Mouse (Mus musculus) midbrain, embryonic 15.5 days (tissue): ENCODE measurements around the gene Gm10644. TPM values are rescaled to one million over a fixed set of nuclear protein-coding genes. Genes with fewer than 3 reads are reported as not detected.

Source experiments
- ATAC-seq: fragments of 200-750 bp; cut with Nextera tagmentation; replicated peaks from 2 replicates; pipeline ENCODE4 v1.8.0; 2017; ENCODE audit warnings: moderate TSS enrichment
- H3K27ac ChIP-seq: fragments of 300-500 bp; sonication (generic); 2 replicates; pipeline ENCODE4 v1.5.1; 2015; ENCODE audit warnings: mild to moderate bottlenecking, inconsistent platforms
- H3K27me3 ChIP-seq: fragments of 300-500 bp; sonication (generic); replicated peaks from 2 replicates; pipeline ENCODE4 v1.6.1; 2015; ENCODE audit warnings: inconsistent platforms
- H3K36me3 ChIP-seq: fragments of 300-500 bp; sonication (generic); replicated peaks from 2 replicates; pipeline ENCODE4 v1.6.1; 2015; ENCODE audit warnings: inconsistent platforms
- H3K4me1 ChIP-seq: fragments of 300-500 bp; sonication (generic); 2 replicates; pipeline ENCODE4 v1.6.1; 2015; ENCODE audit warnings: inconsistent platforms
- H3K4me2 ChIP-seq: fragments of 300-500 bp; sonication (generic); 2 replicates; pipeline ENCODE4 v1.6.1; 2015; ENCODE audit warnings: inconsistent platforms, mild to moderate bottlenecking, moderate library complexity
- H3K4me3 ChIP-seq: fragments of 300-500 bp; sonication (generic); 2 replicates; pipeline ENCODE4 v1.5.1; 2015; ENCODE audit warnings: mild to moderate bottlenecking, inconsistent platforms
- H3K9ac ChIP-seq: fragments of 300-500 bp; sonication (generic); 2 replicates; pipeline ENCODE4 v1.6.1; 2015; ENCODE audit warnings: mild to moderate bottlenecking, inconsistent platforms
- H3K9me3 ChIP-seq: fragments of 300-500 bp; sonication (generic); 2 replicates; pipeline ENCODE4 v1.6.1; 2016; ENCODE audit warnings: inconsistent platforms
- WGBS: fragments of 180-500 bp; shearing (Covaris S2); methylation state at CpG from one replicate; pipeline ENCODE4 v1.1.7; 2015; ENCODE audit warnings: mixed read lengths; 5-methylcytosine and 5-hydroxymethylcytosine counted together
- polyA plus RNA-seq: library from polyadenylated mRNA; unstranded; fragments of >200 nt; fragmentation: Nextera tagmentation; extraction: Ambion mirVana; gene quantifications from 2 replicates; pipeline ENCODE4 v1.2.1, GENCODE M21; 2015

Gm10644 gene
- polyA plus RNA-seq, 1 experiment from 2014 or later = 0.93 TPM

DNA sequence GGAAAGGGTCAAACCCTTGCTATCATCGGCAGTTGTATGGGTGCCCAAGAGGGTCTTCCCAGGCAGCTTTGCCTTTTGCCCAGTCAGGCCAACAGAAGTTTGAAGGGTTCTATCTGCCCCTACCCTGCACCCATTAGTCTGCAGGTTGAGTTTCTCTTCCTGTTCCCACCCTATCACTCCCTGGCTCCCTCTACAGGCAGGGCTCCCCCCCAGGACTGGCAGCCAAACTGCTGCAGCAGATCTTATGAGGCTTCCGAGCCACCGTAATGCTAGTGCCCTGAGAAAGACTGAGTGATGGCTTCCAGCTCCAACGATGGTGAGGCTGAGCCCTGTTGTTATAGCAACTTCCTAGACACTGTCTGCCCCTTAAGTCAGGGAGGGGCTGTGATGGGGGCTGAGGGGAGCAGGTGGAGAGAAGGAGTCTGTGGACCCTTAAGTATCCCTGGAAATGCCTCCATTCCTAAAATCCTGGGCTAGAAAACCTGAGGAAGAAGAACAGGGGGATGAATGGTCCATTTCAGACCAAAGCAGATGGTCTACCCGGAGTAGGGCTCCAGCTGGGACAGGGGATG is 21.9 kb upstream of the Gm10644 start:
- H3K9ac ChIP-seq = no peak overlapping the region
- no peak overlapping the region for H3K27ac ChIP-seq
- no peaks in the 10 kb centered on the region for H3K27me3 ChIP-seq
- peaks cover 13% of the 10 kb centered on the region; the same call in 1 of the 2 replicates for H3K36me3 ChIP-seq
- no peak for ATAC-seq
- no peak overlapping the region for H3K4me3 ChIP-seq
- 91% methylated on average over 5 of the region's 5 CpGs for WGBS
- H3K9me3 ChIP-seq = no peaks in the 10 kb centered on the region
- peaks cover 42% of the 10 kb centered on the region for H3K4me1 ChIP-seq
- H3K4me2 ChIP-seq = no peak overlapping the region

DNA sequence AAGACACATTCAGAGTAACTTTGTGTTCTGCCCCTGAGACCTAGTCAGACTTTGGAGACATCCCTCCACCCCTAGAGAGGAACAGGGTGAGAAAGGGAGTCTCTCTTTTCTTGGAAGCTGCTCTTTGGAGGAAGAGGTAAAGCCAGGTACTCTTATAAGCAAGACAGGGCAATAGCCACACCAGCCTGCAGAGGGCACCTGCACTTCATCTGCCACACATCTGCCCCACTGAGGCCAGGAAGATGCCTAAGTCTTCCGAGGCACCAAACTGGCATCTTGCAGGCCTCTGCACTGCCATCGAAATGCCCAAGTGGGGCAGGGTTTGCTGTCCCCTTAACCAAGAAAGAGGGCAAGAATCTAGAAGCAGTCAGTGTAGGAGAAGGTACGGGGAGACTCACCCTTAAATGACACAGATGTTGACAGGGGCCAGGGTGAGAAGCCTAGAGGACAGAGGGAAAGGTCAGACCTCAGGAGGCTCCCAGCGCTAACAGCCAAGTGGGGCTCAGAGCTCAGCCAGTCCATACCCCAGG is 21.2 kb upstream of the Gm10644 start:
- H3K9ac ChIP-seq = no peak overlapping the region
- no peak for ATAC-seq
- H3K36me3 ChIP-seq = peaks cover 9% of the 10 kb centered on the region; the same call in 1 of the 2 replicates
- H3K27me3 ChIP-seq = no peaks in the 10 kb centered on the region
- H3K4me1 ChIP-seq = peaks cover 46% of the 10 kb centered on the region
- H3K4me3 ChIP-seq = no peak overlapping the region
- no peak overlapping the region for H3K4me2 ChIP-seq
- H3K9me3 ChIP-seq = no peaks in the 10 kb centered on the region
- WGBS = 89% methylated on average over 4 of the region's 4 CpGs
- no peak overlapping the region for H3K27ac ChIP-seq

DNA sequence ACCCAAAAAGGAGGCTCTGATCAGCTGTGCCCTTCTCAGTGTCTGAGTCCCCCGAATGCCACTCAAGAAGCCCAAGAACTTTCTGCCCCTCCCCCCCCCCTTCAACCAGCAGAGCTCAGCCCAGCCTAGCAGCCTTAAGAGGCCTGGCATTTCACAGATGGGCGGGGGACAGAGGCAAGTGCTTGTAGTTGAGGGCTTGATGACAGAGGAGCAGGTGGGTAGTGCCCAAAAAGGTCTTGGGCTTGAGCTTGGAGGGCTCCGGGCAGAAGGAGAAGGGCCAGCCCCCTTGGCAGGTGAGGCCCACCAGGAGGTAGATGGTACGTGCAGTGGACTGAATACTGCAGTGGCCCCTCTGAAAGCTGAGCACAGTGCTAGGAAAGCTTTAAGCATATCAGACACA is 19.5 kb upstream of the Gm10644 start:
- H3K9ac ChIP-seq = no peak overlapping the region

DNA sequence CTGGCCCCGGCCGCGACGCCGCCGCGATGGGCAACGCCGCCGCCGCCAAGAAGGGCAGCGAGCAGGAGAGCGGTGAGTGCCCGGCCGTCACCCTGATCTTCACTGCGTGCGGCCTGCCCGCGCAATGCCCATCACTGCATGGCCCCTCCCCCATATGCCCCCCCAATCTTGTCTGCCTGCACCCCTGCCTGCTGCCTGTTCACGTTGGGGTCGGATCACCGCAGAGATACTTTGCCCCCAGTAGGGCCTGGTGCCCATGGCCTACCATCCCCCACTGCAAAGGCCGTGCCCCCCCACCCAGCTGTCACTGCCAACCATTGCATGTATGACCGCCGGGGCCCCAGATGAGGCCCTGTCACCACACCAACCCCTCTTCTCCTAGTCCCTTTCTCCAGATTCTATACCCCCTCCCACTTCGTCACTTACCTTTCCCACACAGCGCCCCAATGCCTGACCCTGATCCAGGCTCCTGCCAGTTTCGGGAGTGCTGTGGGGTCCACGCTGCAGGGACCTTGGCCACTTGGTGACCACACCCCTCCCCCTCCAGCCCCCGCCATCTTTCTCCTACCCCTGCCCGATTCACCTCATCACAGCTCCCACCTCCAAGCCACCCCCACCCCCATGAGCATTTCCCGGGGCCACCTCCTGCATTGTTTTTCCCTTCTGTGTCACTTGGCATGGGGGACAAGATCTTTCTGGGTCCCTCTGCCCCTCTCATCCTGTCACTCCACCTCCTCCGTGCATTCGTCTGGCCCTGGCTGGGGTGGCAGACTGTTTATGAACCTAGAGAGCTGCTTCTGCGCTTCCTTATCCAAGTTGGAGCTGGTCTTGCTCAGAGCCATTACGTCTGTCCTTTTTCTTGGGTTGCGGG is 18.4 kb upstream of the Gm10644 start:
- Histone ChIP-seq H3K4me3 (peak overlapping the region; percentile 96), H3K9me3 (no peaks in the 10 kb centered on the region), H3K9ac (peak overlapping the region; percentile 98), H3K4me2 (peak overlapping the region; percentile 95), H3K4me1 (peaks cover 43% of the 10 kb centered on the region), H3K27ac (peak overlapping the region; percentile 88), H3K36me3 (no peaks in the 10 kb centered on the region), H3K27me3 (no peaks in the 10 kb centered on the region)
- 5% methylated on average over 36 of the region's 37 CpGs for WGBS
- peak; percentile 63 for ATAC-seq

More for the DNA sequence above, 19.5 kb upstream of the Gm10644 start:
- Histone ChIP-seq H3K27ac (no peak overlapping the region), H3K4me2 (peak overlapping the region; percentile 95; the same call in 1 of the 2 replicates), H3K9me3 (no peaks in the 10 kb centered on the region), H3K36me3 (no peaks in the 10 kb centered on the region), H3K4me3 (peak overlapping the region; percentile 96; the same call in 1 of the 2 replicates), H3K4me1 (peaks cover 43% of the 10 kb centered on the region), H3K27me3 (no peaks in the 10 kb centered on the region)
- WGBS = 80% methylated on average over 4 of the region's 4 CpGs
- ATAC-seq = no peak

DNA sequence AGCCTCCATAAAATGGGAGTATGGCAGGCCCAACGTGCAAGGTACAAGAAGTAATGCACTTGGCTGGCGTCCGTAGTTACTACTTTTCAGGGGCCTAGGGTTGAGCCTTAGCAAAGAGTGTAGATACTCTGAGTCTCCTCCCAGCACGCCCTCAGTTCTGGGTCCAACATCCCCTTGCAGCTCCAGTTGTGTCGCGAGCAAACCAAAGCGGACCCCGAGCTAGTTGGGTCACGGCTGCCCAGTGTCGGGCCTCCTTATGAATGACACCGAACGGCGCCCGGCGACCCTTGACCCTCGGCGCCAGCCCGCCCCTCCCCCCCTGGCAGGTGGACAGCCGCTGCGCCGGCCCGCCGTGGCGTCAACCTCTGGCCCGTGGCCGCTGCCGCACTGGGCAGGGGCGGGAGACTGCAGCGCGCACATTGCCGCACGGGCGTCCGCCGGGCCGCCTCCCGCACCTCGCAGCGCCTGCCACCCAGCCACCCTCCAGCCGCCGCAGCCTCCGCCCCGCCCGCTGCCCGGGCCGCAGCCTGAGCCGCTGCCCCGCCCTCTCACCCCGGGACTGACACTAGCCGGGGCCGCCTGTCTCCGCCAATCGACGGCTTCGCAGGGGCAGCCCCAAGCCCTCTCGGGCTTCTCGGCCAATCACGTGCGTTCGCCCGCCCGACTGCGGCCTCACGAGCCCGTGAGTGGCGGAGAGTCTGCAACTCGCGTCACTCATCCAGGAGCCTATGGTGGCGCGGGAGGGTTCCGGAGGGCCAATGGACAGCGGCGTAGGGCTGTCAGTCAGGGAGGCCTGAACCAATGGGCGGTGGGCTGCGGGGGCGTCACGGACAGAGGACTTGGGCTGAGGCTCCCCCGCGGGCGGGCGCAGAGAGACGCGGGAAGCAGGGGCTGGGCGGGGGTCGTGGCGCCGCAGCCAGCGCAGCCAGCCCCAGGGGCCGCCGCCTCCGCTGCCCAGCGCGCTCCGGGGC is 17.4 kb upstream of the Gm10644 start, which contains the start of gene Prkaca:
Prkaca (plus strand) TSS at position 844 of the 971 bp plus-strand sequence.
- peak within 1 kb of the TSS; percentile 96 for H3K4me3 ChIP-seq
- peak within 1 kb of the TSS; percentile 98 for H3K9ac ChIP-seq
- peak within 1 kb of the TSS; percentile 95 for H3K4me2 ChIP-seq
- peak within 1 kb of the TSS; percentile 89 for H3K27ac ChIP-seq
- no peaks in the 10 kb centered on the region for H3K36me3 ChIP-seq
- peak; percentile 100 for ATAC-seq
- no peaks in the 10 kb centered on the region for H3K9me3 ChIP-seq
- WGBS = under 1% methylated on average over 75 of the region's 94 CpGs
- H3K27me3 ChIP-seq = no peaks in the 10 kb centered on the region
- peaks cover 33% of the 10 kb centered on the region for H3K4me1 ChIP-seq

DNA sequence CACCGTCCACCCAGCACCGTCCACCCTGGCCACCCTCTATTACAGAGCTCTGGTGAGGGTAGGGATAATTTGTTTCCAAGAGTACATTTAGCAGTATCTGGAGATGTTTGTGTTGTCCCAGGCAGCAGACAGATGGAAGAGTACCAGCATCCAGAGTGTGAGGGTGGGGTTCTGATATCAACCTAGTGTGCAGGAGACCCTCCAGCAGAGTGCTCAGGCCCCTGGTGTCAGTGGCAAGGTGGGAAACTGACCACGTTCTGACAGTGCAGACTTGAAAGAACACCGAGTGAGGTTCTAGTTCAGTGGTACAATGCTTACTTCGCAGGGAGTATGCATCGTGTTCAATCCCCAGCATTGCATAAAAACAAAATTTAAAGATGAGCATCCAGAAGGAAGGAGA is 16.7 kb upstream of the Gm10644 start:
- Histone ChIP-seq H3K4me1 (peaks cover 26% of the 10 kb centered on the region), H3K4me2 (peak overlapping the region; percentile 70), H3K27me3 (no peaks in the 10 kb centered on the region), H3K9me3 (no peaks in the 10 kb centered on the region), H3K36me3 (no peaks in the 10 kb centered on the region), H3K27ac (peak overlapping the region; percentile 89; the same call in 1 of the 2 replicates), H3K4me3 (peak overlapping the region; percentile 96), H3K9ac (peak overlapping the region; percentile 79; the same call in 1 of the 2 replicates)
- 67% methylated on average over 6 of the region's 6 CpGs for WGBS
- ATAC-seq = no peak

DNA sequence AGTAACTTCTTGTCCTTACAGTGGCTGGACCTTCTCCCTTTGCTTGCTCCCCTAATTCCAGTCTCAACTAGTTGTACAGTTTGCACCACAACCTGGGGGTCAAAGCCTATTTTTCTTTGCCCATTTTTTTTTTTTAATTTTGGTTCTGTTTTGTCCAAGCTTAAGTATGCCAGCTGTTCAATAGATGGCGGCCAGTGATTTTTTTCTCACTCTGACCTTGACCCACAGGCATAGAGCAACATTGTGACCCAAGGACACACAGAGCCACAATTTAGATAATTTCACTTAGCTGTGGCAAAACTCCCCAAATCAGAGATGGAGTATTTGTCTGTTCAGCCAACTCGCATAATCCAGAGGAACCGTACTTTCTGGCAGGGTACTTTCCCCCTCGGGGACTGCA is 16.1 kb upstream of the Gm10644 start:
- Histone ChIP-seq H3K9me3 (no peaks in the 10 kb centered on the region), H3K4me1 (peaks cover 23% of the 10 kb centered on the region), H3K27ac (no peak overlapping the region), H3K36me3 (no peaks in the 10 kb centered on the region), H3K9ac (no peak overlapping the region), H3K27me3 (no peaks in the 10 kb centered on the region), H3K4me2 (no peak overlapping the region), H3K4me3 (no peak overlapping the region)
- WGBS = 89% methylated on average over 4 of the region's 4 CpGs
- no peak for ATAC-seq

DNA sequence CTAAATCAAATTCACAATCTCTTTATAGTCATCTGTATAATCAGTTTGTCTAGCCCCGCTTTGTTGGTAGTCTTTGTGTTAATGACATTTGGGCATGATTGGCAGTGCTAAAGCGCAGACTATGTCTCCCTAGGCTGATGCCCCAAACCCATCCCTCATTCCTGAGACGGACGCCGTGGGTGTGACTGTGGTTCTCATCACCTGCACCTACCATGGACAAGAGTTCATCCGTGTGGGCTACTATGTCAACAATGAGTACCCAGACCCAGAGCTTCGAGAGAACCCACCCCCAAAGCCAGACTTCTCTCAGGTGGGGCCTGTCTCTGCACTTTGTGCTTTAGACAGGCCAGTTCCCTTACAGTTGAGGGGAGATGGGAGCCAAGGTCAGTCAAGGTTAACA is 12.7 kb upstream of the Gm10644 start:
- ATAC-seq = no peak
- H3K9me3 ChIP-seq = no peaks in the 10 kb centered on the region
- no peaks in the 10 kb centered on the region for H3K27me3 ChIP-seq
- H3K4me3 ChIP-seq = no peak overlapping the region
- peaks cover 6% of the 10 kb centered on the region for H3K4me1 ChIP-seq
- no peak overlapping the region for H3K9ac ChIP-seq
- no peaks in the 10 kb centered on the region for H3K36me3 ChIP-seq
- H3K4me2 ChIP-seq = no peak overlapping the region
- WGBS = 95% methylated on average over 7 of the region's 7 CpGs
- no peak overlapping the region for H3K27ac ChIP-seq

DNA sequence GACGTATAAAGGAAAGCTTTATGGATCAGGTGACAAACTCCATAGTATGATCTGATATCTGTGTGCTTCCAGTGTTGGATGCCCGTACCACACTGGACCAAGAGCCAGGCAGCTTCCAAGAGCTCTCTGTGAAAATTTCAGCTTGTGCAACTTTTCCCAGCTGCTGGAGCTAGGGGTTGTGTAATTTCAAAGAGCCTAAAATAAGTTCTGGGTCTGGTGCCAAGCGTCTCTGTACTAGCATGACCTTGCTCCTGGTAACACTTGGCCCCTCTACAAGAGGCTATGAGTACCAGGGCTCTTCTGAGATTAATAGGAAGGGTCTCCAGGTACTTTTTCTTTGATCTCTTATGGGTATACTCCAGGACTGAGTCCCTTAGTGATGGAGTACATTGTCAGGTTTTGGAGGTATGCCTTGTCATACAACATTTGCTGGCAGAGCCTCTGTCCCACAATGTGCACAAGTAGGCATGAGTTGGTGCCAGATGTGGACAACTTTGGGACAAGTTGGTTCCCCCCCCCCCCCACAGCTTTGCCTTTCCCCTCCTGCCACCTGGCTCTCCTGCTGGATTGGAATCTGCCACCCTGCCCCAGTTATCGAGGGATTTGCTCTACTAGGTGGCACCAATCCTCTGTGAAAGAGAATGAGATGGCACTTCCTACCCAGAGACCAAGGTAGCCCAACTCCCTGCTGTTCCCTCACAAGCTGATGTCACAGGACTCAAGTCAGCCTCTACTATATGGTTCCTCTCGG is 9.2 kb upstream of the Gm10644 start:
- ATAC-seq = no peak
- 91% methylated on average over 5 of the region's 5 CpGs for WGBS
- no peak overlapping the region for H3K4me3 ChIP-seq

DNA sequence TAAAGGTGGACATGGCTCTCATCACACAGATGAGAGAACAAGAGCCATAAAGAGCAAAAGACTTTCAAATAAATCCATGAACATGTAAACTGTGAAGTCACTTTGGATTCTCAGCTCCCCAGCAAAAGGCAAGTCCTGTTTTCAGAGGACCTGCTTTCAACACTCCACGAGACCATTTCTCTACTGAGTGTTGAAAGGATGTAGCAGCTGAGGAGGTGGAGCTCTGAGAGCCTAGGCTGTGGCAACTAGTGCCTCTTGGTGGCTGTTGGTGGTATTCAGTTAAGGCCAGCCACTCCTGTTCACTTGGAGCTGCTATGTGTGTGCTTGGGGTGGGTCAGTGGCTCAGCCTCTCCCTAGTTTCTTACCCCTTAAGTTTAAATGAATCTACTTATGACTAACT is 1.8 kb upstream of the Gm10644 start:
- Histone ChIP-seq H3K27me3 (no peaks in the 10 kb centered on the region), H3K27ac (no peak overlapping the region), H3K4me2 (peak overlapping the region; percentile 86; the same call in 1 of the 2 replicates), H3K9me3 (no peaks in the 10 kb centered on the region), H3K4me3 (no peak overlapping the region), H3K9ac (no peak overlapping the region), H3K4me1 (peaks cover 15% of the 10 kb centered on the region), H3K36me3 (no peaks in the 10 kb centered on the region)
- WGBS = 6% methylated on average over 1 of the region's 1 CpGs
- ATAC-seq = no peak

More for the DNA sequence above, 9.2 kb upstream of the Gm10644 start:
- Histone ChIP-seq H3K9ac (no peak overlapping the region), H3K4me2 (no peak overlapping the region), H3K4me1 (no peaks in the 10 kb centered on the region), H3K27me3 (no peaks in the 10 kb centered on the region), H3K36me3 (no peaks in the 10 kb centered on the region), H3K9me3 (no peaks in the 10 kb centered on the region), H3K27ac (no peak overlapping the region)

DNA sequence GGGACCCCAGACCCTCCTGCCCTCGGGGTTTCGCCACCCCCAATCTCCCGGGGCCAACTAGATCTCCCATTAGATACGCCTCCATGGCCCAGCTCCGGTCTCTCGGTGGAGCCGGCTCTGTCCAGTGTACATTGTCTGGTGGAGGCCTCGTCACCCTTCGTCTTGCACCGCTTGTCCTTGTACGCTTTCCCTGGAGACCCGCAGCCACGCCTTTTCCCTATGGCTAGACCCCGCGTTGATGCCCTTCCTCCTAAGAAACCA is 883 bp upstream of the Gm10644 start:
- H3K9me3 ChIP-seq = no peaks in the 10 kb centered on the region
- H3K27ac ChIP-seq = no peak overlapping the region
- peaks cover 15% of the 10 kb centered on the region for H3K4me1 ChIP-seq
- 2% methylated on average over 15 of the region's 15 CpGs for WGBS
- no peaks in the 10 kb centered on the region for H3K36me3 ChIP-seq
- no peak for ATAC-seq
- peak overlapping the region; percentile 51 for H3K4me3 ChIP-seq
- H3K4me2 ChIP-seq = peak overlapping the region; percentile 86
- H3K9ac ChIP-seq = no peak overlapping the region
- no peaks in the 10 kb centered on the region for H3K27me3 ChIP-seq
